Mouse (Mus musculus) CH12.LX (cell line): ENCODE results near the gene Bcr. TPM values are rescaled to one million over a fixed set of nuclear protein-coding genes. Genes with fewer than 3 reads are reported as not detected.

Source experiments
- DNase-seq: peaks from one replicate; pipeline ENCODE4 v3.0.0-alpha.2; 2013; ENCODE audit errors: extremely low read depth
- H3K27ac ChIP-seq: 2 replicates; pipeline ENCODE4 v1.5.1; 2012; ENCODE audit warnings: low read depth, mild to moderate bottlenecking, control low read depth, moderate library complexity; ENCODE audit not compliant: insufficient read depth
- H3K27me3 ChIP-seq: replicated peaks from 2 replicates; pipeline ENCODE3; 2012; ENCODE audit warnings: inconsistent platforms
- H3K36me3 ChIP-seq, 2 experiments: replicated peaks in 1 of 2; 2 replicates each; pipeline versions ENCODE3 to v1.6.1; 2012; ENCODE audit warnings: inconsistent platforms in 1 of 2, low read length in 1 of 2, mild to moderate bottlenecking in 1 of 2, mixed read lengths in 1 of 2, moderate library complexity in 1 of 2; ENCODE audit not compliant: control insufficient read depth in 1 of 2, insufficient read depth in 1 of 2
- H3K4me1 ChIP-seq, 2 experiments: 2 replicates each; pipeline ENCODE4 v1.6.1; 2012; ENCODE audit warnings: inconsistent platforms in 1 of 2, moderate library complexity in 1 of 2; ENCODE audit not compliant: insufficient read depth in 2 of 2, control insufficient read depth in 1 of 2
- H3K4me2 ChIP-seq: 2 replicates; pipeline ENCODE4 v1.6.1; 2012; ENCODE audit warnings: low read depth, mild to moderate bottlenecking, control low read depth; ENCODE audit not compliant: poor library complexity, insufficient read depth, severe bottlenecking
- H3K4me3 ChIP-seq, 3 experiments: fragments of 150-350 bp in 1 of 3; sonication (generic) in 1 of 3; replicated peaks in 1 of 3; 2 replicates each; pipeline versions ENCODE3 to v1.5.1; 2011 to 2012; ENCODE audit warnings: low read depth in 2 of 3, low read length in 2 of 3, mild to moderate bottlenecking in 2 of 3, moderate library complexity in 2 of 3, control low read depth in 1 of 3, improper control_type of control experiment in 1 of 3, inconsistent platforms in 1 of 3, mixed read lengths in 1 of 3; ENCODE audit not compliant: poor library complexity in 1 of 3
- H3K79me2 ChIP-seq: replicated peaks from 2 replicates; pipeline ENCODE4 v1.6.1; 2012; ENCODE audit warnings: mild to moderate bottlenecking, moderate library complexity; ENCODE audit not compliant: control insufficient read depth, poor library complexity, insufficient read depth, severe bottlenecking; ENCODE audit errors: extremely low read depth
- H3K9ac ChIP-seq: 2 replicates; pipeline ENCODE4 v1.6.1; 2012; ENCODE audit warnings: low read depth, mild to moderate bottlenecking, control low read depth, moderate library complexity; ENCODE audit not compliant: insufficient read depth
- H3K9me3 ChIP-seq: replicated peaks from 2 replicates; pipeline ENCODE3; 2012; ENCODE audit warnings: low read length, inconsistent platforms, mixed read lengths
- BHLHE40 ChIP-seq: IDR thresholded peaks from 2 replicates; pipeline ENCODE4 v1.6.1; 2011; ENCODE audit warnings: mild to moderate bottlenecking, low read depth, low read length, improper control_type of control experiment
- CHD1 ChIP-seq: IDR thresholded peaks from 2 replicates; pipeline ENCODE4 v1.6.1; 2012; ENCODE audit warnings: low read depth, low read length, improper control_type of control experiment, inconsistent platforms
- CTCF ChIP-seq, 2 experiments: IDR thresholded peaks in 1 of 2; conservative IDR thresholded peaks in 1 of 2; 2 replicates each; pipeline ENCODE4 v1.5.1; 2011 to 2012; ENCODE audit warnings: low read depth in 2 of 2, low read length in 2 of 2, improper control_type of control experiment in 1 of 2, inconsistent platforms in 1 of 2, mild to moderate bottlenecking in 1 of 2, moderate library complexity in 1 of 2
- ELF1 ChIP-seq: IDR thresholded peaks from 2 replicates; pipeline ENCODE4 v1.6.1; 2014; ENCODE audit warnings: low read depth, mild to moderate bottlenecking, inconsistent platforms, low read length, improper control_type of control experiment
- ETS1 ChIP-seq: conservative IDR thresholded peaks from 2 replicates; pipeline ENCODE4 v1.6.1; 2012; ENCODE audit warnings: low read depth, mild to moderate bottlenecking, inconsistent platforms, low read length, improper control_type of control experiment, moderate library complexity
- GABPA ChIP-seq: IDR thresholded peaks from 2 replicates; pipeline ENCODE4 v1.6.1; 2012; ENCODE audit warnings: low read depth, low read length, improper control_type of control experiment, inconsistent platforms; ENCODE audit not compliant: insufficient replicate concordance
- IRF4 ChIP-seq: IDR thresholded peaks from 2 replicates; pipeline ENCODE4 v1.6.1; 2014; ENCODE audit warnings: low read depth, mild to moderate bottlenecking, inconsistent platforms, low read length, improper control_type of control experiment
- JUN ChIP-seq: IDR thresholded peaks from 2 replicates; pipeline ENCODE4 v1.6.1; 2011; ENCODE audit warnings: low read depth, mild to moderate bottlenecking, low read length, improper control_type of control experiment, moderate library complexity; ENCODE audit not compliant: insufficient read depth
- JUND ChIP-seq: conservative IDR thresholded peaks from 2 replicates; pipeline ENCODE4 v1.6.1; 2011; ENCODE audit warnings: low read depth, low read length, improper control_type of control experiment
- KAT2A ChIP-seq: IDR thresholded peaks from 2 replicates; pipeline ENCODE4 v1.6.1; 2012; ENCODE audit warnings: low read length, improper control_type of control experiment, inconsistent platforms; ENCODE audit not compliant: insufficient replicate concordance
- MAFK ChIP-seq: IDR thresholded peaks from 2 replicates; pipeline ENCODE4 v1.6.1; 2011; ENCODE audit warnings: low read length, improper control_type of control experiment; ENCODE audit not compliant: insufficient replicate concordance
- MAX ChIP-seq: IDR thresholded peaks from 2 replicates; pipeline ENCODE4 v1.6.1; 2011; ENCODE audit warnings: low read length, improper control_type of control experiment
- MAZ ChIP-seq: IDR thresholded peaks from 2 replicates; pipeline ENCODE4 v1.6.1; 2012; ENCODE audit warnings: low read depth, mild to moderate bottlenecking, inconsistent platforms, low read length, improper control_type of control experiment, moderate library complexity
- MEF2A ChIP-seq: IDR thresholded peaks from 2 replicates; pipeline ENCODE4 v1.6.1; 2014; ENCODE audit warnings: low read depth, mild to moderate bottlenecking, inconsistent platforms, low read length, improper control_type of control experiment, borderline replicate concordance
- NELFE ChIP-seq: IDR thresholded peaks from 2 replicates; pipeline ENCODE4 v1.6.1; 2011; ENCODE audit warnings: low read depth, low read length, improper control_type of control experiment
- NRF1 ChIP-seq: IDR thresholded peaks from 2 replicates; pipeline ENCODE4 v1.6.1; 2014; ENCODE audit warnings: low read depth, mild to moderate bottlenecking, inconsistent platforms, low read length, improper control_type of control experiment, moderate library complexity
- PAX5 ChIP-seq: IDR thresholded peaks from 2 replicates; pipeline ENCODE4 v1.6.1; 2012; ENCODE audit warnings: low read length, inconsistent platforms, mixed read lengths
- SIN3A ChIP-seq: IDR thresholded peaks from 2 replicates; pipeline ENCODE4 v1.6.1; 2012; ENCODE audit warnings: low read length, improper control_type of control experiment, inconsistent platforms
- TBP ChIP-seq: conservative IDR thresholded peaks from 2 replicates; pipeline ENCODE4 v1.6.1; 2011; ENCODE audit warnings: low read depth, low read length, improper control_type of control experiment
- TCF12 ChIP-seq: IDR thresholded peaks from 2 replicates; pipeline ENCODE4 v1.6.1; 2014; ENCODE audit warnings: low read depth, mild to moderate bottlenecking, inconsistent platforms, low read length, improper control_type of control experiment
- UBTF ChIP-seq: IDR thresholded peaks from 2 replicates; pipeline ENCODE4 v1.6.1; 2012; ENCODE audit warnings: low read depth, mild to moderate bottlenecking, inconsistent platforms, low read length, improper control_type of control experiment, moderate library complexity
- USF1 ChIP-seq: IDR thresholded peaks from 2 replicates; pipeline ENCODE4 v1.6.1; 2014; ENCODE audit warnings: low read depth, mild to moderate bottlenecking, inconsistent platforms, low read length, improper control_type of control experiment
- USF2 ChIP-seq: conservative IDR thresholded peaks from 2 replicates; pipeline ENCODE4 v1.6.1; 2011; ENCODE audit warnings: low read depth, low read length, improper control_type of control experiment
- ZKSCAN1 ChIP-seq: IDR thresholded peaks from 2 replicates; pipeline ENCODE4 v1.6.1; 2012; ENCODE audit warnings: low read depth, inconsistent platforms, low read length, improper control_type of control experiment, borderline replicate concordance
- ZMIZ1 ChIP-seq: IDR thresholded peaks from 2 replicates; pipeline ENCODE4 v1.6.1; 2012; ENCODE audit warnings: low read depth, mild to moderate bottlenecking, inconsistent platforms, low read length, improper control_type of control experiment
- ZNF384 ChIP-seq: IDR thresholded peaks from 2 replicates; pipeline ENCODE4 v1.6.1; 2012; ENCODE audit warnings: low read depth, low read length, improper control_type of control experiment, inconsistent platforms
- dilution Hi-C: fragments of 300-500 bp; cut with MboI; formaldehyde crosslinking; loops from 2 replicates; pipeline ENCODE4 v1.14.3; 2020; ENCODE audit warnings: low sequenced_read_pairs; ENCODE audit not compliant: extremely low pct_unique_long_range_greater_than_20kb, extremely low pct_ligation_motif_present
- in situ Hi-C: fragments of 300-500 bp; cut with MboI; formaldehyde crosslinking; loops from 3 replicates; pipeline ENCODE4 v1.14.3; 2019; ENCODE audit warnings: low sequenced_read_pairs, low pct_ligation_motif_present, low pct_unique_long_range_greater_than_20kb, mixed read lengths
- polyA plus RNA-seq: library from polyadenylated mRNA; unstranded; fragments of >175 nt; gene quantifications from 2 replicates; pipeline ENCODE4 v1.2.1, GENCODE M21; 2012; ENCODE audit warnings: low read depth; ENCODE audit not compliant: insufficient read length
- total RNA-seq, 2 experiments: library from RNA; depleted of rRNA; stranded (reverse); fragments of 300-350 nt in 1 of 2; fragments of >200 nt in 1 of 2; gene quantifications; 2 replicates each; pipeline ENCODE4 v1.2.3; 2012 to 2014

Bcr gene
- total and polyA plus RNA-seq, 3 experiments = 4.0 to 22.1 (median 20.0) TPM

DNA sequence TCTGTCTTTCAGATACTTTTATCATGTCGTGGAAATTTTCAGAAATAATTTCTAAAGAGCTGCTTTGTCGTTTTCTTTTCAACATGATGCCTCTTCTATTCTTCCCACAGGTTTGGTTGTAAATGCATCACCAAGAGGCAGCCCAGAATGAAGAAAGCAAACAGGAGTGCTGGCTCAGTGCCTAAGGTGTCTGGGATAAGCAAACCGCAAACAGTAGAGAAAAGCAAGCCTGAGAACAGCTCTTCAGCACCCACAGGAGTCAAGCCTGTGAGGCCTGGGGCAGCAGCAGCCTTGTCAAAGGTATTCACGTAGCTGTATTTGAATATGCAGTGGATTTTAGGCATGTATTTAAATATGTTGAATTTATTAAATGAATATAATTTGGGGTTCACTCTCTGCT is 170.2 kb downstream of the Bcr start:
- peaks cover 9 to 50% of the 10 kb centered on the region in 2 experiments for H3K4me1 ChIP-seq
- no peaks in the 10 kb centered on the region for H3K9me3 ChIP-seq
- H3K9ac ChIP-seq = no peak overlapping the region
- dilution Hi-C loops = no loop called here
- H3K79me2 ChIP-seq = peaks cover 17% of the 10 kb centered on the region
- no peak overlapping the region for H3K27ac ChIP-seq
- peaks cover 29 to 64% of the 10 kb centered on the region in 2 experiments for H3K36me3 ChIP-seq
- H3K27me3 ChIP-seq = no peaks in the 10 kb centered on the region
- no peak for TF ChIP-seq ELF1
- TF ChIP-seq MAFK = no peak
- TF ChIP-seq TCF12 = no peak
- TF ChIP-seq PAX5 = no peak
- no peak for TF ChIP-seq SIN3A
- no peak for TF ChIP-seq KAT2A
- no peak for TF ChIP-seq UBTF
- no peak for TF ChIP-seq JUND
- no peak for TF ChIP-seq TBP
- TF ChIP-seq MEF2A = no peak
- TF ChIP-seq NELFE = no peak
- no peak for TF ChIP-seq CHD1
- TF ChIP-seq JUN = no peak
- TF ChIP-seq CTCF (conservative IDR thresholded peaks at IDR 0.05 in 1 of 2, IDR thresholded peaks at IDR 0.05 in 1 of 2; ENCODE audit: low read depth in 2 of 2, low read length in 2 of 2) = no peak
- TF ChIP-seq BHLHE40 = no peak
- no peak for TF ChIP-seq ZNF384
- no peak for TF ChIP-seq NRF1
- TF ChIP-seq ETS1 = no peak
- TF ChIP-seq, all 38 proteins: peak for 0
- Histone ChIP-seq H3K4me3 (no peak overlapping the region), H3K4me2 (no peak overlapping the region)
- in situ Hi-C loops = no loop called here
- no peak for DNase-seq

DNA sequence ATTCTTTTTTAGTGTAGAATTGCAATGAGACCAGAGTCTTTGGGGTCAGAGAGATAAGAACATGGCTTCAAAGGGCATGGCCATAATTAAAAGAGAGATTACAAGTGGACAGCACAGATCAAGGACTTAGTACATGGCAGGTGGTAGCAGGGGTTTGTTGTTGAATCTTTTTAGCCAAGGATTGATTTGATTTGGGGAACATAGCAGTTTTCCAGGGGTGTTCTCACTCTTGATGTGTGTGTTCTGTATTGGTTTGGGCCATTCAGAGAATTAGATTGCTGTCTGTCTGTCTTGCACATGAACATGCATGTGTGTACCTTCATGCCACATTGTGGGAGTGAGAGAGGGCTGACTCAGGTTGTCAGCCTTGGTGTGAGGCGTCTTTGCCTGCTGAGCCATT is 171.5 kb downstream of the Bcr start:
- in situ Hi-C loops = no loop called here

More for the DNA sequence above, 171.5 kb downstream of the Bcr start:
- DNase-seq = no peak
- H3K4me3 ChIP-seq = no peak overlapping the region
- H3K4me1 ChIP-seq = peaks cover 9 to 42% of the 10 kb centered on the region in 2 experiments
- H3K36me3 ChIP-seq = peaks cover 29 to 76% of the 10 kb centered on the region in 2 experiments
- no peak overlapping the region for H3K27ac ChIP-seq
- H3K27me3 ChIP-seq = no peaks in the 10 kb centered on the region
- H3K9ac ChIP-seq = no peak overlapping the region
- TF ChIP-seq ELF1 (no peak), UBTF (no peak), USF2 (no peak), PAX5 (no peak), TCF12 (no peak), GABPA (no peak), ZMIZ1 (no peak), MAZ (no peak), USF1 (no peak), NRF1 (no peak), NELFE (no peak), ZNF384 (no peak), CTCF (conservative IDR thresholded peaks at IDR 0.05 in 1 of 2, IDR thresholded peaks at IDR 0.05 in 1 of 2; ENCODE audit: low read depth in 2 of 2, low read length in 2 of 2) (no peak), MAX (no peak), BHLHE40 (no peak), ZKSCAN1 (no peak), IRF4 (no peak)
- H3K9me3 ChIP-seq = no peaks in the 10 kb centered on the region
- H3K79me2 ChIP-seq = peaks cover 10% of the 10 kb centered on the region
- H3K4me2 ChIP-seq = no peak overlapping the region
- dilution Hi-C loops = no loop called here
